ENCODE assay signal across 19 mouse cellular contexts in the genomic region with DNA sequence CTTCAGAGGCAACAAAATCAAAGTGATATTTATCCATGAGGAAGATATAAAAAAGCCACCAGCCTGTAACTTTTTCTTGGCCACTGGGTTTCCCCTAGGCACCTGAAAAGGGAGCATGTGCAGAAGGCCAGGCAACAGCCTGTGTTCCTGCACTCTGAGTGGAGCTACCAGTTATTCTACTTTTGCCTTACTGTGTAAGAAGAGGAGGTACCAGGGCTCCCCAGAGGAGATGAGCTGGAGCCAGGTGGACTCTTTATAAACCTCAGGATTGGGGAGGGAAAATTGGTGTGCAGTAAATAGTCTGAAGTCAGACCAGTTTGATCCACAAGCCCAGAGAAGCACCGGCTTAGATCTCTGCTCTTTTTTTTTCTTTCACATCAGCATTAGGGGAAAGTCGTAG.
DNase-seq lines count a peak whose midpoint lies in the region; ATAC-seq lines count a peak whose summit lies in the region.
"Had no signal": no experiment of that assay in that cellular context is flagged by ENCODE, and none has a peak within 500 bp of the region (broad histone marks: within the 10 kb centered on the region; RNA-seq: fewer than 3 reads in every experiment).

No protein-coding gene starts in this region.

- intact Hi-C loops in heart, postnatal 36 days (cut with DNase I): no loop called here

- no peak overlapping the region for H3K4me3 ChIP-seq in heart, embryonic 10.5 days
- no peak overlapping the region for H3K4me3 ChIP-seq in kidney, embryonic 15.5 days (replicated peaks)
- no peak overlapping the region for H3K4me3 ChIP-seq in embryonic facial prominence, embryonic 10.5 days
- H3K4me3 ChIP-seq in stomach, embryonic 14.5 days (ENCODE audit: low read depth, low read length): no peak overlapping the region
- H3K4me3 ChIP-seq: hindbrain, embryonic 13.5 days; neural tube, embryonic 12.5 days had no signal

- peaks cover 19% of the 10 kb centered on the region for H3K4me1 ChIP-seq in heart, embryonic 10.5 days
- peaks cover 14% of the 10 kb centered on the region for H3K4me1 ChIP-seq in kidney, embryonic 15.5 days
- peaks cover 28% of the 10 kb centered on the region for H3K4me1 ChIP-seq in embryonic facial prominence, embryonic 10.5 days
- 0 out of 2 replicates have a peak, but pooled peaks cover 2% of the 10 kb centered on the region for H3K4me1 ChIP-seq in stomach, embryonic 14.5 days (ENCODE audit: control insufficient read depth, insufficient read depth, low read length)
- H3K4me1 ChIP-seq: hindbrain, embryonic 13.5 days; neural tube, embryonic 12.5 days had no signal

- no peaks in the 10 kb centered on the region for H3K9me3 ChIP-seq in heart, embryonic 10.5 days
- no peaks in the 10 kb centered on the region; the same call in 1 of the 2 replicates for H3K9me3 ChIP-seq in kidney, embryonic 15.5 days (replicated peaks)
- peaks cover 6% of the 10 kb centered on the region; the same call in 1 of the 2 replicates for H3K9me3 ChIP-seq in embryonic facial prominence, embryonic 10.5 days
- H3K9me3 ChIP-seq in stomach, embryonic 14.5 days (ENCODE audit: control insufficient read depth, low read depth, low read length): no peaks in the 10 kb centered on the region; the same call in 1 of the 2 replicates
- H3K9me3 ChIP-seq: hindbrain, embryonic 13.5 days had no signal

- no peak for DNase-seq in heart, embryonic 10.5 days (ENCODE audit: low spot score)
- DNase-seq in heart, postnatal 36 days: no peak
- no peak for DNase-seq in kidney, postnatal 10 days
- no peak for DNase-seq in embryonic facial prominence, embryonic 10.5 days (ENCODE audit: low spot score)
- no peak for DNase-seq in gastrocnemius, adult 18-20 months (ENCODE audit: low spot score)
- DNase-seq: adrenal gland, adult 2 months; cerebellum, postnatal 14 days; embryo, embryonic 11 days; gastrocnemius, postnatal 10 days; kidney, postnatal 25 days; lung, adult 2 months; thymus, postnatal 14 days had no signal

- ATAC-seq in kidney, embryonic 15.5 days (replicated peaks; ENCODE audit: low FRiP score): no peak
- 0 out of 2 replicates have a peak, but pooled peaks have one; percentile 49 for ATAC-seq in stomach, embryonic 14.5 days (ENCODE audit: insufficient number of reproducible peaks, insufficient read depth, low FRiP score, low read depth)
- no peak for ATAC-seq in erythroid progenitor cell, adult 5-6 weeks (replicated peaks; ENCODE audit: low FRiP score, poor library complexity, severe bottlenecking)

- WGBS in heart, embryonic 10.5 days: 8% methylated on average over 2 of the region's 2 CpGs
- WGBS in kidney, embryonic 15.5 days: 11% methylated on average over 2 of the region's 2 CpGs
- WGBS in embryonic facial prominence, embryonic 10.5 days: 7% methylated on average over 2 of the region's 2 CpGs
- 0% methylated on average over 2 of the region's 2 CpGs for WGBS in stomach, embryonic 14.5 days

- no peak overlapping the region for H3K4me2 ChIP-seq in kidney, embryonic 15.5 days
- no peak overlapping the region for H3K4me2 ChIP-seq in stomach, embryonic 14.5 days (replicated peaks; ENCODE audit: low read depth, low read length)
- H3K4me2 ChIP-seq: hindbrain, embryonic 13.5 days; liver, embryonic 11.5 days; neural tube, embryonic 12.5 days had no signal

- H3K27ac ChIP-seq in heart, embryonic 10.5 days: 0 out of 2 replicates have a peak overlapping the region, but pooled peaks have one; percentile 56
- H3K27ac ChIP-seq in kidney, embryonic 15.5 days: peak overlapping the region; percentile 58
- peak overlapping the region; percentile 71 for H3K27ac ChIP-seq in embryonic facial prominence, embryonic 10.5 days (replicated peaks)
- H3K27ac ChIP-seq in stomach, embryonic 14.5 days (ENCODE audit: low read length): no peak overlapping the region
- H3K27ac ChIP-seq: hindbrain, embryonic 13.5 days; neural tube, embryonic 12.5 days had no signal

- H3K36me3 ChIP-seq in heart, embryonic 10.5 days: no peaks in the 10 kb centered on the region; the same call in 1 of the 2 replicates
- H3K36me3 ChIP-seq in kidney, embryonic 15.5 days: peaks cover 8% of the 10 kb centered on the region; the same call in 1 of the 2 replicates
- peaks cover 6% of the 10 kb centered on the region; the same call in 1 of the 2 replicates for H3K36me3 ChIP-seq in embryonic facial prominence, embryonic 10.5 days (replicated peaks)
- no peaks in the 10 kb centered on the region for H3K36me3 ChIP-seq in stomach, embryonic 14.5 days (ENCODE audit: control insufficient read depth, insufficient read depth, low read length)
- H3K36me3 ChIP-seq: hindbrain, embryonic 13.5 days; neural tube, embryonic 12.5 days had no signal

- H3K9ac ChIP-seq in kidney, embryonic 15.5 days: no peak overlapping the region
- no peak overlapping the region for H3K9ac ChIP-seq in stomach, embryonic 14.5 days (replicated peaks; ENCODE audit: low read depth, low read length)
- H3K9ac ChIP-seq: hindbrain, embryonic 13.5 days; neural tube, embryonic 12.5 days had no signal

- no peaks in the 10 kb centered on the region for H3K27me3 ChIP-seq in heart, embryonic 10.5 days (ENCODE audit: insufficient read depth, poor library complexity, severe bottlenecking)
- no peaks in the 10 kb centered on the region for H3K27me3 ChIP-seq in kidney, embryonic 15.5 days
- H3K27me3 ChIP-seq in embryonic facial prominence, embryonic 10.5 days (replicated peaks; ENCODE audit: low read depth, poor library complexity, severe bottlenecking): no peaks in the 10 kb centered on the region
- H3K27me3 ChIP-seq in stomach, embryonic 14.5 days (ENCODE audit: control insufficient read depth, insufficient read depth, low read length): no peaks in the 10 kb centered on the region
- H3K27me3 ChIP-seq: CH12.LX; hindbrain, embryonic 13.5 days; neural tube, embryonic 12.5 days had no signal
